Mouse (Mus musculus): ENCODE measurements around the gene Gm45717. TPM values are rescaled to one million over a fixed set of nuclear protein-coding genes. Genes with fewer than 3 reads are reported as not detected.

Gene Gm45717
- polyA plus RNA-seq, 1 experiment: 1.1 TPM

DNA sequence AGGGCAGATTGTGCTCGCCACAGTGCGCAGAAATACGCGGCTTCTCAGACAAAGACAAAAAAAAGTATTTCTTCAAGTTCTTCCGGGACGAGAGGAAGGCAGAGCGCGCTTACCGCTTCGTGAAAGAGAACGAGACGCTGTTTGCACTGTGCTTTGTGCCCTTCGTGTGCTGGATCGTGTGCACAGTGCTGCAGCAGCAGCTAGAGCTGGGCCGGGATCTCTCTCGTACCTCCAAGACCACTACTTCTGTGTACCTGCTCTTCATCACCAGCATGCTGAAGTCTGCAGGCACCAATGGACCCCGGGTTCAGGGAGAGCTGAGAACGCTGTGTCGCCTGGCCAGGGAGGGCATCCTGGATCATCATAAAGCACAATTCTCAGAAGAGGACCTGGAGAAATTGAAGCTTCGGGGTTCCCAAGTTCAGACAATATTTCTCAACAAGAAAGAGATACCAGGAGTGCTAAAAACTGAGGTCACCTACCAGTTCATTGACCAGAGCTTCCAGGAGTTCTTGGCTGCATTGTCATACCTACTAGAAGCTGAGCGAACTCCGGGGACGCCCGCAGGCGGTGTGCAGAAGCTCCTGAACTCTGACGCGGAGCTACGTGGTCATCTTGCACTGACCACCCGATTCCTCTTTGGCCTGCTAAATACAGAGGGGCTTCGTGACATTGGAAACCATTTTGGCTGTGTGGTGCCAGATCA is 32.5 kb downstream of the Gm45717 start:
- peak overlapping the region; percentile 68 for H3K4me3 ChIP-seq (ENCODE audit: low read depth, low read length)
- H3K36me3 ChIP-seq (ENCODE audit: control insufficient read depth, insufficient read depth, low read length): peaks cover 52% of the 10 kb centered on the region
- peaks cover 31% of the 10 kb centered on the region for H3K4me1 ChIP-seq (ENCODE audit: control insufficient read depth, insufficient read depth, insufficient read length, low read length)
- H3K27me3 ChIP-seq (ENCODE audit: control insufficient read depth, insufficient read depth, low read length): no peaks in the 10 kb centered on the region
- WGBS: 9% methylated on average over 30 of the region's 30 CpGs
- TF ChIP-seq POLR2A (IDR thresholded peaks at IDR 0.05; ENCODE audit: low read depth, low read length) (no peak), CTCF (IDR thresholded peaks at IDR 0.05; ENCODE audit: extremely low read depth, insufficient read length, insufficient replicate concordance, low read depth, low read length) (no peak)
- peak overlapping the region; percentile 92; the same call in 1 of the 2 replicates for H3K27ac ChIP-seq (ENCODE audit: insufficient read depth, low read depth, low read length)

DNA sequence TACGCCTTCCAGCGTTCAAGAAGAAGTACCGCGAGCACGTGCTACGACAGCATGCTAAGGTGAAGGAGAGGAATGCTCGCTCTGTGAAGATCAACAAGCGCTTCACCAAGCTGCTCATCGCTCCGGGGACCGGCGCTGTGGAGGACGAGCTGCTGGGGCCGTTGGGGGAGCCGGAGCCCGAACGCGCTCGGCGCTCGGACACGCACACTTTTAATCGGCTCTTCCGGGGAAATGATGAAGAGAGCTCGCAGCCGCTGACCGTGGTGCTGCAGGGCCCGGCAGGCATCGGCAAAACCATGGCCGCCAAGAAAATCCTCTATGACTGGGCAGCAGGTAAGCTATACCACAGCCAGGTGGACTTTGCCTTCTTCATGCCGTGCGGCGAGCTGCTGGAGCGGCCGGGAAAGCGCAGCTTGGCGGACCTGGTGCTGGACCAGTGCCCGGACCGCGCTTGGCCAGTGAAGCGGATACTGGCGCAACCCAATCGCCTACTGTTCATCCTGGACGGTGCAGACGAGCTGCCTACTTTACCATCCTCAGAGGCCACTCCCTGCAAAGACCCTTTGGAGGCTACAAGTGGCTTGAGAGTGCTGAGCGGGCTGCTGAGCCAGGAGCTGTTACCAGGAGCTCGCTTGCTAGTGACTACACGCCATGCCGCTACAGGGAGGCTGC is 33.2 kb downstream of the Gm45717 start:
- Histone ChIP-seq H3K36me3 (ENCODE audit: control insufficient read depth, insufficient read depth, low read length) (peaks cover 45% of the 10 kb centered on the region), H3K4me1 (ENCODE audit: control insufficient read depth, insufficient read depth, insufficient read length, low read length) (peaks cover 30% of the 10 kb centered on the region), H3K27ac (ENCODE audit: insufficient read depth, low read depth, low read length) (peak overlapping the region; percentile 92), H3K27me3 (ENCODE audit: control insufficient read depth, insufficient read depth, low read length) (no peaks in the 10 kb centered on the region), H3K4me3 (ENCODE audit: low read depth, low read length) (peak overlapping the region; percentile 68)
- TF ChIP-seq CTCF (IDR thresholded peaks at IDR 0.05; ENCODE audit: extremely low read depth, insufficient read length, insufficient replicate concordance, low read depth, low read length): no peak
- no peak; the same call in 1 of the 2 replicates for TF ChIP-seq POLR2A (IDR thresholded peaks at IDR 0.05; ENCODE audit: low read depth, low read length)
- WGBS: under 1% methylated on average over 49 of the region's 49 CpGs

DNA sequence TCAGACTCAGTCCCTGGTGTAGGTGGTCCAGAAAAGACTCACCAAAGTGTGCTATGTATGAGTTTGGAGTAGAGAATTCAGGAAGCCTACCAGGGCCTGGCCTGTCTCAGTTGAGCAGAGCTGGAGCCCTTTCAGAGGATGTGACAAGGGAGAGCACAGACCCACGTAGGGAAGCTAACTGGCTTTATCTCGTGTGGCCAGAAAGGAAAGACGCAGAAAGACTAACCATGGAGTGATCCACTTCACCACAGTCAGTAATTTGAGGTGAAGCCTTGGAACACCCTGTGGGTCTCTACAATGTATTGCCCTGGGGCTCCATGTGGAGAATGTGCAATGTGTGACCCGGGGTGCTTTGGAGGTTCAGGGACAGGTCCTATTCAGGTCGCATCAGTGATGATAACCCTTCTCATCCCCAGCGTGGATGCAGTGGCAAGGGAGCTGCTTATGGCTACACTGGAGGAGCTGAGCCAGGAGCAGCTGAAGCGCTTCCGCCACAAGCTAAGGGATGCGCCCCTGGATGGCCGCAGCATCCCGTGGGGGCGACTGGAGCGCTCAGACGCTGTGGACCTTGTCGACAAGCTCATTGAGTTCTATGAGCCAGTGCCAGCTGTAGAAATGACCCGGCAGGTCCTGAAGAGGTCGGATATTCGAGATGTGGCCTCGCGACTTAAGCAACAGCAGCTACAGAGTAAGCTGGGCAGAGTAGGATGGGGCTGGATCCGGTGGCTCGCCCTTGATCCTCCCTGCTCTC is 34.3 kb downstream of the Gm45717 start:
- 16% methylated on average over 22 of the region's 22 CpGs for WGBS
- TF ChIP-seq CTCF (IDR thresholded peaks at IDR 0.05; ENCODE audit: extremely low read depth, insufficient read length, insufficient replicate concordance, low read depth, low read length) (0 out of 2 replicates have a peak, but pooled peaks have one; percentile 2), POLR2A (IDR thresholded peaks at IDR 0.05; ENCODE audit: low read depth, low read length) (no peak)
- Histone ChIP-seq H3K4me3 (ENCODE audit: low read depth, low read length) (peak overlapping the region; percentile 68), H3K27me3 (ENCODE audit: control insufficient read depth, insufficient read depth, low read length) (no peaks in the 10 kb centered on the region), H3K36me3 (ENCODE audit: control insufficient read depth, insufficient read depth, low read length) (peaks cover 36% of the 10 kb centered on the region), H3K27ac (ENCODE audit: insufficient read depth, low read depth, low read length) (peak overlapping the region; percentile 92), H3K4me1 (ENCODE audit: control insufficient read depth, insufficient read depth, insufficient read length, low read length) (peaks cover 26% of the 10 kb centered on the region)

DNA sequence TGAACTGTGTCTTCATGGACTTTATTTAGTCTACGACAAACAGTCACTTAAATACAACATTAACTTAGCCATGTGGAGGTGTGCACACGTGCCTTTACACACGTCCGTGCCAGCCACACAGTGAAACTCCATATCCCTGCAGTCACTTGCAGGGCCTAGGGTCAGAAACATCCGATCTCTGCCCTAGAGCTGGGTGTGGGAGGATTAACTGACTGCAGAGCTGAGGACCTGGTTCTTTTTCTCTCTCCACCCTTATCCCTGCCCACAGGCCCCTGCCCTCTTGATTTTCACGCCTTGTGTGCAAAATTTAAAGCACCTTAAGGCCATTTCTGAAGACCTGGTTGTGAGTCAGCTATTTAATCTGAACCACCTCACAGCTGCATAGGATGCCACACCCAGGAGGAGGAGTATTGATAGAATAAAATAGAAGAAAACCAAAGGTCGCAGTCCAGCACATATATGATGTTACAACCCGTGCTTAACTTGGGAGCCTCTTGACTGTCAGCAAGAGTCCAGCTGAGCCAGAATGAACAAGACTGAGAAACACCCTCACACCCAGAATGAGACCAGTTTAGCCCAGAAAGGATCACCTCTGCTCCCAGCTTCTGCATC is 35.2 kb downstream of the Gm45717 start, which contains the start of gene Nlrp6:
TSS of gene Nlrp6 (plus strand) at position 485 of the 612 bp plus-strand sequence.
- H3K27ac ChIP-seq (ENCODE audit: insufficient read depth, low read depth, low read length): peak within 1 kb of the TSS; percentile 92
- H3K27me3 ChIP-seq (ENCODE audit: control insufficient read depth, insufficient read depth, low read length): no peaks in the 10 kb centered on the region
- H3K36me3 ChIP-seq (ENCODE audit: control insufficient read depth, insufficient read depth, low read length): peaks cover 28% of the 10 kb centered on the region
- TF ChIP-seq CTCF (IDR thresholded peaks at IDR 0.05; ENCODE audit: extremely low read depth, insufficient read length, insufficient replicate concordance, low read depth, low read length): no peak
- 0 out of 2 replicates have a peak, but pooled peaks have one; percentile 10 for TF ChIP-seq POLR2A (IDR thresholded peaks at IDR 0.05; ENCODE audit: low read depth, low read length)
- WGBS: 26% methylated on average over 8 of the region's 8 CpGs
- H3K4me1 ChIP-seq (ENCODE audit: control insufficient read depth, insufficient read depth, insufficient read length, low read length): peaks cover 28% of the 10 kb centered on the region
- peak within 1 kb of the TSS; percentile 68 for H3K4me3 ChIP-seq (ENCODE audit: low read depth, low read length)

DNA sequence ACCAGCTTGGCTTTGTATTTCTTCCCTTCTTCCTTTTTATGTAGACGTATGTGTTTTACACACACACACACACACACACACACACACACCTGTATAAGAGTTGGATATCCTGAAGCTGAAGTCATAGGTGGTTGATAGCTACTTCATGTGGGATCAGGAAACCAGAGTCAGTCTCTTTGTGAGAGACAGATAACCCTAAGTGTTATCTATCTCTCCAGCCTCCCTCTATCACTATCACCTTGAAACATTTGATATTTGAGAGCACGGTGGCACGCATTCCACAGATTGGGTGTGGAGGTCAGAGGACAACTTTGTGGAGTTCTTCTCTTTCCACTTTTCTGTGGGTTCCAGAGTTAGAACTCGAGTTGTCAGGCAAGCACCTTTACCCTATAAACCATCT is 35.8 kb downstream of the Gm45717 start:
- no peaks in the 10 kb centered on the region for H3K27me3 ChIP-seq (ENCODE audit: control insufficient read depth, insufficient read depth, low read length)
- peak overlapping the region; percentile 87 for H3K27ac ChIP-seq (ENCODE audit: insufficient read depth, low read depth, low read length)
- peaks cover 22% of the 10 kb centered on the region for H3K36me3 ChIP-seq (ENCODE audit: control insufficient read depth, insufficient read depth, low read length)
- WGBS: 22% methylated on average over 4 of the region's 4 CpGs
- H3K4me3 ChIP-seq (ENCODE audit: low read depth, low read length): no peak overlapping the region
- H3K4me1 ChIP-seq (ENCODE audit: control insufficient read depth, insufficient read depth, insufficient read length, low read length): peaks cover 30% of the 10 kb centered on the region
- TF ChIP-seq CTCF (IDR thresholded peaks at IDR 0.05; ENCODE audit: extremely low read depth, insufficient read length, insufficient replicate concordance, low read depth, low read length): no peak
- TF ChIP-seq POLR2A (IDR thresholded peaks at IDR 0.05; ENCODE audit: low read depth, low read length): no peak

DNA sequence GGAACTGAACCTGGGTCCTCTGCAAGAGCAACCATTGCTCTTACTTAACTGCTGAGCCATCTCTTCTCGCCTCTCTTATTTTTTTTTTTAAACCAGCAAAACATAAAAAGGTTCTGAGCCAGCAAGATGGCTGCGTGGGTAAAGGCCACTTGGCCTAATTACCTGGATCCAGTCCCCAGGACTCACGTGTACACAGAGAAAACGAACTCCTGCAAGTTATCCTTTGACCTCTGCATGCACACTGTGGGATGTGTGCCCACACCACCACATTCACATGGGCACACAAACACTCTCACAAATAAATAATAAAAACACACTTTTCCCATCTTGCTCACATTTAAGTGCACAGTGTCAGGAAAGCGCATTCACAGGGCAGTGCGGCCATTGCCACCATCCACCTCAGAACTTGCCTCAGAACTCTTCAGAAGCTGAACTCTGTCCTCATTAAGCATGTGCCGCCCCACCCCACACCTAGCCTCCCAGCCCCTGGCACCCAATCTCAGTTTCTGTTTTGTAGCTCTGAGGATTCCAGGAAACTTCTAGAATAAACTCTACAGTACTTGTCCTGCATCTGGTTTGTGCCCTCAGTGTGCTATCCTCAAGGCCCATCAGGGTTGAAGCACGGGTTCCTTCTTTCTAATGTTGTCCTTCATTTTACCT is 41.6 kb downstream of the Gm45717 start:
- 34% methylated on average over 8 of the region's 8 CpGs for WGBS
- H3K4me1 ChIP-seq (ENCODE audit: control insufficient read depth, insufficient read depth, insufficient read length, low read length): peaks cover 32% of the 10 kb centered on the region; the same call in 1 of the 2 replicates
- no peak for TF ChIP-seq POLR2A (IDR thresholded peaks at IDR 0.05; ENCODE audit: low read depth, low read length)
- no peak for TF ChIP-seq CTCF (IDR thresholded peaks at IDR 0.05; ENCODE audit: extremely low read depth, insufficient read length, insufficient replicate concordance, low read depth, low read length)
- no peak overlapping the region for H3K4me3 ChIP-seq (ENCODE audit: low read depth, low read length)
- peak overlapping the region; percentile 96 for H3K27ac ChIP-seq (ENCODE audit: insufficient read depth, low read depth, low read length)
- no peaks in the 10 kb centered on the region for H3K27me3 ChIP-seq (ENCODE audit: control insufficient read depth, insufficient read depth, low read length)
- H3K36me3 ChIP-seq (ENCODE audit: control insufficient read depth, insufficient read depth, low read length): no peaks in the 10 kb centered on the region

Measured in small intestine, adult 2 months (tissue).